Mouse (Mus musculus) liver (tissue): ENCODE results near the gene Cuedc1.

Experiments used
- DNase-seq: peaks from one replicate; pipeline ENCODE4 v3.0.0-alpha.2; 2020; ENCODE audit warnings: mixed read lengths

The Cuedc1 gene

DNA sequence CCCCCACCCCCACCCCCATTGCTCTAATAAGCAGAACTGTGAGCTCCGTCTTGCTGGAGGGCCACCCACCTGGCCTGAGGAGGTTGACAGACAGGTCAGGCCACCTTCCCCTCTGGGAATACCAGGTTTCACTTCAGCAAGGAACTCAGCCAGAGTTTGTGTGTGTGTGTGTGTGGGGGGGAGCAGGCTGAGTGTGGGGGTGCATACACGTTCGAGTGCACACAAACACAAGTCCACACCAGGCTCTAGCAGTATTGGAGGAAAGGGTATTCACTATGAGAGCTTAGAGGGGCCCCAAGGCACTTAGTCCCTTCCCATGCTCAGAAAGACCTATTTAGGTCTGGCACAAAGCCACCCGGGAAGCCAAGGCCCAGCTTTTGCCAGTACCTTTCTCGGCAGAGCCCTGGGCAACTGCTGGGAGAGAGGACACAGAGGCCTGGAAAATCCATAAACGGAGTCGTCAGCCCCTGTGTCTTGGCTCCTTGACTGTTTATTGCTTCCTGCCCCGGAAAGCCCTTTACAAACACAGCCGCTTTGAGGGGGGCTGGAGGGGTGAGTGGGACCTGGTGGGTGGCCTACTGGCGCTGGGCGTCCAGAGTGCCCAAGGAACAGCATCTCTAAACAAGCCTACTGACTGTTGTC is 50.9 kb downstream of the Cuedc1 start:
- DNase-seq: no peak

- DNase-seq: no peak
Measured at GRCm38 (mm10) chr11:88151379-88152155, 53.7 kb downstream of the Cuedc1 start.

DNA sequence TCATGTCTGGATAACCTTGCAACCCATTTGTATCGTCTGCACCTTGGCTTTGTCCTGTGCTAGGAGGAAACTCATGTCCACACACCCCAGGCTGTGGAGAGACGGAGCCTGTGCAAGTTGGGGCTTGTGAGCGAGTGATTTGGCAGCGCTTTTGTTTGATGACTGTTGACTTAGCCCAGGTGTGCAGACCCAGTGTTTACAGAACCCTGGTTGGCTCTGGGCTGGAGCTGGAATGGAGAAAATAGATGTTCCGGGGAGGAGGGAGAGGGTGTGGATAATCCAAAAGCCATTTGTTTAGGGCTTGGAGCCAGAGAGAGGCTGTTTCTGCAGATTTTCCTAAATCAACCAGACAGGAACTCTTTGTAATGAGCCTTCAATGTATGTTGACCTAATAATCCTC is 56.0 kb downstream of the Cuedc1 start:
- peak; percentile 28 for DNase-seq

- DNase-seq: no peak
Measured at GRCm38 (mm10) chr11:88154500-88154899, 56.6 kb downstream of the Cuedc1 start.

DNA sequence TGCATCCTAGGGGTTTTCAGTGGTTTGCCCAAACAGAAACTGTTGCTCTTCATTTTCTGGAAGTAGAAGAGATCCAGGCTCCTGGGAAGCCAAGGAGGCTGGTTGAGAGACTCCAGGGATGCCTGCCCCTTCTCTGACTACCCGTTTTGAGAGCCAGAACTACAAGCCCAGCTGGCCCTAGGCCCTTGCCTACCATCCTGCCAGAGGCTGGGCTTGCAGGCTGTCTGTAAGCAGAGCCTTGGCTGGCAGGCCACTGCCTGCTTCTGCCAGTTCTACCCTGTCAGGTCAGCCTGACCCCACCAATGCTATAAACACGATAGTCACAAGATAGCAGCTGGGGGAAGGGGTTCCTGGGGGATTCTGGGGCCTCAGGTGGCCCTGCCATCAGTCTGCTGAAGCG is 57.6 kb downstream of the Cuedc1 start:
- no peak for DNase-seq

- DNase-seq: no peak
Measured at GRCm38 (mm10) chr11:88155998-88156397, 58.1 kb downstream of the Cuedc1 start.

DNA sequence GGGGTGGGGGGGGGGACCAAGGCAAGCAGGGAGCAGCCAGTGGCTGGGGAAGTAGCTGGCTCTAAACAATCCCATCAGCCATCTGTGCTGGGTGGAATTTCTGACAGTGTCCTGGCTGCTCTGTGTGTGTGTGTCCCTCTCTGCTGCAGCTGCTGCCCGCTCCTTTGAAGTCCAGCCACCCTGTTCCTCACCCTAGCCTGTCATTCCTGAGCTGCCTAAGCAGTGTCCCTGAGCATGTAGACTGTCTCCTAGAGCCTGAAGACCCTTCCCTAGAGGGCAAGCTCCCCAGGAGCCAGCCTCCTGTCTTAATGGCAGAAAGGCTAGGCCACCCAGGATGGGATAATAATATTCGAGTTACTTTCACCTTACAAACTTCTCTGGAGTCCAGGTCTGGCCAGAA is 58.5 kb downstream of the Cuedc1 start:
- no peak for DNase-seq

GRCm38 (mm10) chr11:88158842-88159246 is 61.0 kb downstream of the Cuedc1 start:
- DNase-seq: no peak

DNA sequence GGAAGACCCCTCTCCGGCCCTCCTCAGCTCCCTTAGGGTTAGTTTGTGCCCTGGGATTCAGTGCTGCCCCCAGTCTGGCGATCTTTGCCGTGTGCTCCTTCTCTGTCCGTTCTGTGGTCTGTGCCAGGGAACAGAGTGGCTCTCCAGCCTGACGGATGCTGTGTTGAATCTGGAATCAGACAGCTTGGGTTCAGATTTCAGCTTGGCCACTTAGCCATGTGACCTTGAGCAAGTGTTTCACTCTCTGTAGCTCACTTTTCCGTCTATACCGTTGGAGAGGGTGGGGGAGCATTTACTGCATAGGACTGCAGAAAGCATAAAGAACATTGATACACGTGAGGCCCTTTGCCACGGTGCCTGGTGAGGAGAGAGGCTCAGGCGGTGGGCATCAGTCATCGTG is 61.5 kb downstream of the Cuedc1 start:
- DNase-seq: no peak

DNA sequence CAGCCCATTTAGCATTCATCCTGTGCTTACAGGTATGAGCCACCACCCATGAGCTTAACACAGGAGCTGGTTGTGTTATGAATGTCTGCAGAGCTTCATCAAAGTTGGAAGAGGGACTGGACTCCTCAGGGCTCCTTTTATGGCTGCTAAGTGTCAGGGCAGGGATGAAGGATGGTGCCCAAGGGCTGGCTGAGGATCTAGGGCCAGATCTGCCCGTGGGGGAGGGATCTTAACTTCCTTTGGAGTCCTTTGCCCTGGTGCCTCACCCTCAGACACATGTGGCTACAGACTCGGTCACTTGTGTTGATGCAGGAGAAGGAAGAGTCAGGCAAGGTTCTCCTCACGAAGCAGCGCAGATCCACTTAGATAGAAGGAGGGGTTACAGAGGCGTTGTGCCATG is 62.5 kb downstream of the Cuedc1 start:
- DNase-seq: no peak

- peak; percentile 54 for DNase-seq
Measured at GRCm38 (mm10) chr11:88161051-88161581, 63.3 kb downstream of the Cuedc1 start.

DNA sequence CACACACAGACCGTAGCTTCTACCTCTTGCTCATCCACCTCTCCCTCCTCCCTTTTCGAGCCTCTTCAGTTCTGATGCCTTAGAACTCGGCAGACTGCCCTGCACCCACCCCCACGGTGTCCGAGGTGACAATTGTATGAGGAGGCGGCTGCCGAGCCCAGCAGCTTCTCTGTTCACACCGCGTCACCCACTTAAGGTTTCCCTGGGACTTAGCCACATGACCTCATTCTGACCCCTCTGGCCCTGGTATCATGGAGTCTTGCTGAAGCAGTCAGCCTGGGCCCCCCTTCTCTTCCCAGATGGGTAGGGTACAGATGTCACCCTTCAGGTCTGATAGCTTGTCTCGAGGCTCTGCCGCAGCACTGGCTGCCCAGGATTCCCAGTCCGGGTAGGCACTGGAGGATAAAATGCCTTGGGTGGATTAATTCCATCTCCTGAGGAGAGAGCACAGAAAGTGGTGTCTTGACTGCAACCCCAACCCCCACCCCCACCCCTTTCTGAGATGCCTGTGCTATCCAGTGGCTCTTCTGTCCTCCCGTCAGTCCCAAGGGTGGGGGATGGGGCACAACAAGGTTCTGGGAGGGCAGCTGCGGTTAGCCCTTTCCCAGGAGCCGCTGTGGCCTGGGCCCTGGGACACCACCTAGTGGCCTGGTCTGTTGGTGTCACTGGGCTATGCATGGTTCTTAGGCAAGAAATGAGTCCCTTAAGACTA is 63.9 kb downstream of the Cuedc1 start:
- peak; percentile 82 for DNase-seq

DNA sequence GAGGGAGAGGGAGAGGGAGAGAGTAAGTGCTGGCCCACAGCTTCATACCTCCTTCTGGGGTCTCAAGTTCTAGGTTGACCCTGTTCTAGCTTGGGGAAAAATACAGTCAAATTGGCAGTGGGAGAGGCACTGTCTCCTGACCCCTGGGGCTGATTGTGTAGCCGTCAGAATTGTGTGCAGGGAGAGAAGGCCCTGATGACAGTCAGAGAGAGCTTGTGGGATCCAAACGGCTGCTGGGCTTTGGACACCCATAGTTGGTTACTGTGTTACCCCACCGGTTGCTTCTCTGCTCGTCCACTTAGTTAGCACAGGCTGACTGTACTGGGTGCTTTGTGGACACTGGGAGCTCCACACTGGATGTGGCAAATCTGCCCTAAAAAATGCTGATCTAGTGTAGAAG is 64.9 kb downstream of the Cuedc1 start:
- no peak for DNase-seq

- DNase-seq: no peak
Measured at GRCm38 (mm10) chr11:88164213-88164723, 66.4 kb downstream of the Cuedc1 start.

DNA sequence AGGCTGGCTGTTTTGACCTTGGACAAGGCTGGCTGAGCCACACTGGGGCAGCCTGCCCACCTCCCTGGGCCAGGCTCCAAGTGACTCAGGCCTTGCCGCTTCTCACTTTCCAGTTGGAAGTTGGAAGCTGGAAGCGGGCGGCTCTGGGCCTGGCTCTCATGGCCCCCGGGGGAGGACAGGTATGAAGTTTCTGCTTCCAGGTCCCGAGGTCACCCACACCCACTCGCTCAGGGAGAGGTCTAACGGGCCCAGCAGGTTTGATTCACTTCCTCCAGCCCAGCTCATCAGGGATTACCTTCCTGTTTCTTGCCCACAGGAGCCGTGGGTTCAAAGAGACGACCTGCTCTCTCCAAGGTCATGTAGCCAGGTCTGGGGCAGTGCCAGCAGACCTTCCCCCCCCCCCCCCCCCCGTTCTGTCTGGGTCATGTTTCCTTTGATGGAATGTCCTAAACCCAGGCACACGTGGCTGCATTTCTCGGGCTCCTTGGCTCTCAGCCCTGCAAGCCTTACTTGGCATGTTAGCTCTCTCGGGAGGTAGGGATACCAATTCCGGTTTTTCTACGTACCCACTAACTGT is 67.0 kb downstream of the Cuedc1 start:
- no peak for DNase-seq

GRCm38 (mm10) chr11:88165683-88166364 is 68.0 kb downstream of the Cuedc1 start:
- no peak for DNase-seq

- DNase-seq: no peak
Measured at GRCm38 (mm10) chr11:88166471-88166870, 68.6 kb downstream of the Cuedc1 start.

DNA sequence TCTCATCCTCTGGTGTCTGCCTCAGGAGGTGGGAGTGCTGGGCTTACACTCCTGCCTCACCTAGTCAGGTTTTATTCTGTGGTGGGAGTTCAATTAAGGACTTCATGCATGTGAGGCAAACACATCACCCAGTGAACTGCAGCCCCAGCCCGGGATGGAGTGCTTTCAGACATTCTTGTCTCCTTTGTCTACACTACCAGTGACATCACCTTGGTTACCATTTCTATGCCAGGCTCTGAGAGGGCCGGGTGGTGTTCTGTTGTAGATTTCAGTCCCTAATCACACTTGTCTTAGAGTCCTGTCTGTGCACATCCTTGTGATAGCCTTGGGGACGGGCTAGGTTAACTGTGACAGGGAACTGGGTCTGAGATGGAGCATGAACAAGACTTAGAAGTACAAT is 70.8 kb downstream of the Cuedc1 start:
- DNase-seq: no peak

DNA sequence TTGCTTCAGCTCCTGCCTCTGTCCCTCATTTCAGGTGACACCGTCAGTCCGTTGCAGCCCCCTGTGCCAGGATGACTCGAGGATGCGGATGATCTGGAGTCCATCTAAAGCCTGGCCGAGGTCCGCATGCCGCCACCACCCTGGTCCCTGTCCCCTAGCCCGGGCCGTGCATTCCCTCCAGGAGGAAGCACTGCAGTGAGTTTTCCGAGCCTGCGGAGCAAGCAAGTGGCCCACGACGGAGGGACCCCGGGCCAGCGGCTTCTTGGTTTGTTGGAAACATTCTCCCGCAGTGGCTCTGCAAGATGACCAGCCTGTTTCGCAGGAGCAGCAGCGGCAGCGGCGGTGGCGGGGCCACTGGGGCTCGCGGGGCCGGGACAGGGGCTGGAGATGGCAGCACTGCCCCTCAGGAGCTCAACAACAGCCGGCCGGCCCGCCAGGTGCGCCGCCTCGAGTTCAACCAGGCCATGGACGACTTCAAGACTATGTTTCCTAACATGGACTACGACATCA is 71.7 kb downstream of the Cuedc1 start:
- no peak for DNase-seq

GRCm38 (mm10) chr11:88170606-88171005 is 72.7 kb downstream of the Cuedc1 start:
- no peak for DNase-seq

DNA sequence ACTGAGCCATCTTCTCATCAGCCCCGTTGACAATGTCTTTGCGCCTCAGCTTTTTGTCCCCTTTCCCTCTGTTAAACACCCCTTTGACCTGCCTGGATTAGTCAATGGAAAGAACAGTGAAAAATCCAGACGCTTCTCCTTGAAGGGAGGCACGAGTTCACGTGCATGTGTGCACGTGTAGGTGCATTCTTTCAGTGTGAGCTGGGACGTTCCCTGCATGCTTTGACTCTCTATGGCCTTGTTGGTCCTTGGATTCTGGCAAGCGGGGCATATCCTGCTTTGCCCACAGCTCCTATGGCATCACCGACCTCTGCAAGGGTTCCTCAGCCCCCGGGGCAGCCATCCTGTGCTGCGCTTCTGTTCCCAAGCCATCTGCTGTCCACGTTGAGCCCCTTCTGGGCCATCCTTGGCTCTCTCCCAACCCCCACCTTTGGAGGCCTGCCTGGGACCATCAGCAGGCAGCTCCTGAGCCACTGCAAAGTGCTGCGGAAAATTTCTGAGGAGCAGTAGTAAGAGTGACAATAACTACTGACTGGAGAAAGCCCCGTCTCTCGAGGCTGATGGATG is 74.1 kb downstream of the Cuedc1 start:
- no peak for DNase-seq
